Mouse (Mus musculus) large intestine, adult 2 months (tissue): Measurements from ENCODE around the gene Homer2. TPM values are rescaled to one million over a fixed set of nuclear protein-coding genes. Genes with fewer than 3 reads are reported as not detected.

Source experiments
- DNase-seq: peaks from one replicate; pipeline ENCODE4 v3.0.0-alpha.2; 2012; ENCODE audit warnings: low read depth, low spot score
- whole genome bisulfite sequencing: fragments of 180-500 bp; shearing (Covaris S2); methylation state at CpG from one replicate; pipeline ENCODE4 v1.1.7; 2018; 5-methylcytosine and 5-hydroxymethylcytosine counted together
- polyA plus RNA-seq: library from polyadenylated mRNA; depleted of rRNA; stranded (reverse); fragments of >200 nt; gene quantifications from 2 replicates; pipeline ENCODE4 v1.2.3, GENCODE M21; 2012

Gene Homer2
- polyA plus RNA-seq, 1 experiment, result 13.8 TPM

DNA sequence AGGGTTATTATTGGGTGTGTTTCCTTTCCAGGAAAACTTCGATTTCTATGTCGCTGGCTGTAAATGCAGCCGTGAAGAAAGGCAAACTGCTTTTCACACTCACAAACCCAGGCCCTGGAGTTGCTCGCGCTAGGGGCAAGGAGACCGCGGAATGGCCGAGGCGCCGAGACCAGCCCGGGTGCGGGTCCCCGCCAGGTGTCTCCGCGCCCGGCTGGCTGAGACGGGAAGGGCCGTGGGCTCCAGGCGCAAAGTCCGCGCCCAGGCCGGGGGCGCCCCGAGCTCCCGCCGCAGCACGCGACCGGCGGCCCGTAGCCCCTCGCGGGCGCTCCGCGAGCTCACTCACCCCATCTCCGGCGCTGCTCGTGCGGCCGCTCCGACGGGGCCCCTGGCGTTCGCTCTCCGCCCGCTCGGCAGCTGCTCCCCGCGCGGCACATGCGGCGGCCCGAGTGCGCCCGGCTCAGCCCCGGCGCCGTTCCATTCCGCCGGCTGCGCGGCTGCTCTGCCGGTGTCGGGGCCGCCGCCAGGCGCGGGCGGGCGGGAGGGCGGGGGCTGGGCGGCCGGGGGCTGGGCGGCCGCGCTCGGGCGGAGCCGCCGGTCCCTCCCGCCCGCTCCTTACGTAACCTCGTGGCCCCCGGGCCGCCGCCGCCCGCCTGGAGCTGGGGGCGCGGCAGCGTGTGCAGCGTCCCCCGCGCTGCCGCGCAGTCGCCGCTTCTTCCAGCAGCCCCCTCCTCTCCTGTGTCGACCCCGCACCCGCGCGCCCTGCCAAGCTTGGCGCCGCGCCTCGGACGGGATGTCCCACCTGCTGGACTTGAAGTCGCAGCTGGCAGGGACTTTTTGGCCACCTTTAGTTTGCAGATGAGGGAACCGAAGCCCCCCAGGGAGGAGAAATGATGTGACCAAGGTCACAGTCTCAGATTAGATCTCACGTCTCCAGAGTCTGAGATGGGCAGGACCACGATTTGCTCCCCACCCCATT is 623 bp downstream of the Homer2 start:
- 1% methylated on average over 100 of the region's 114 CpGs for whole genome bisulfite sequencing
- no peak for DNase-seq

DNA sequence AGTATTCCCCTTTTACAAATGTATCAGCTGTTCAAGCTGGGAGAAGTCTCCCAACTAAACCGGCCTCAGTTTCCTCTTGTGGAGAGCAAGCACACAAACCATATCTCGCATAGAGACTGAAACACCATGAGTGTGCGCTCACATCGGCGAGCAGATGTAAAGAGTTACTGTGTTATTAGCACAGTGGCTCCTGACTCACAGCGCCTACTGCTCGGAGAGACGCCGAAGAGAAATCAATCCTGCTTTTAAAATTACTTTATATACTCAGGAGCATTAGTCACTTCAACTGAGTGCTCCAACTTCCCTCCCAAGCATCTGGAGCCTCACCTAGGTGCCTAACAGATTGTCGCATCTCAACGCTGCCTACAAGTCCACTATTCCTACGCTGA is 1.3 kb downstream of the Homer2 start:
- DNase-seq, result no peak
- 22% methylated on average over 12 of the region's 12 CpGs for WGBS

DNA sequence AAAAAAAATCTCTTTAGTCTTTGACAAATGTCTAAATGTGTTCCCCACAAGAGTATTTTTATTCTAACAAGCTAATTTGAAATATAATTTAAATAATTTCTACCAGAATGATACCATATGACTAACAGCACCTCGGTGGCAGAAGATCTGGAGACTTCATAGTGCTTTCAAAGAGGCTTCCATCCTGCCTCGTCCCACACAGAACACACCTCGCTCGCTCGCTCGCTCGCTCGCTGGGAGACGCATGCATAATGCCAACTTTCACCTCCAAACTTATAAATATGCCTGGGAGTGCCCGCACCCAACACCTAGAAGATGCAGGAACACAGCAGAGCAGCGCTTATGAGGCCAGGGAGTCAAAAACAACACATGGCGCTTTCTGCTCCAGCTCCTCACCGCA is 9.0 kb downstream of the Homer2 start:
- 92% methylated on average over 13 of the region's 13 CpGs for WGBS

DNA sequence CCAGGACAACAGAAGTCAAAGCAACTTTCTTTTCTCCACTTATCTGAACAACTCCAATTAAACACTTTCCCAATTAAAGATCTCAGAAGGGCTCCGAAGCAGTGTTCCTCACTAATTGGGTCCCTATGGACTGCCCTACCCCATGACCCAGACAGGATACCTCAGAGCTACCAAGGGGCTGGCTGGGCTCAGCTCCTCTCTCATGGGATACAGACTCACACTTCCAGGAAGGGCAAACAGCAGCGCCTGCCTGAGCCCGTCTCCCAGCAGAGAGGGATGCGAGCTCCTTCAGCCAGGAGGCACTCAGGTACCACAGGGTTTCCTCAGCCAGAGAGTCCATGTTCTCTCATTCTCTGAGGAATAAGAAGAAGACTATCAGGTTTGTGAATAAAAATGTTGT is 9.4 kb downstream of the Homer2 start:
- no peak for DNase-seq
- WGBS, result 83% methylated on average over 4 of the region's 4 CpGs

More for the DNA sequence above, 9.0 kb downstream of the Homer2 start:
- DNase-seq, result no peak

DNA sequence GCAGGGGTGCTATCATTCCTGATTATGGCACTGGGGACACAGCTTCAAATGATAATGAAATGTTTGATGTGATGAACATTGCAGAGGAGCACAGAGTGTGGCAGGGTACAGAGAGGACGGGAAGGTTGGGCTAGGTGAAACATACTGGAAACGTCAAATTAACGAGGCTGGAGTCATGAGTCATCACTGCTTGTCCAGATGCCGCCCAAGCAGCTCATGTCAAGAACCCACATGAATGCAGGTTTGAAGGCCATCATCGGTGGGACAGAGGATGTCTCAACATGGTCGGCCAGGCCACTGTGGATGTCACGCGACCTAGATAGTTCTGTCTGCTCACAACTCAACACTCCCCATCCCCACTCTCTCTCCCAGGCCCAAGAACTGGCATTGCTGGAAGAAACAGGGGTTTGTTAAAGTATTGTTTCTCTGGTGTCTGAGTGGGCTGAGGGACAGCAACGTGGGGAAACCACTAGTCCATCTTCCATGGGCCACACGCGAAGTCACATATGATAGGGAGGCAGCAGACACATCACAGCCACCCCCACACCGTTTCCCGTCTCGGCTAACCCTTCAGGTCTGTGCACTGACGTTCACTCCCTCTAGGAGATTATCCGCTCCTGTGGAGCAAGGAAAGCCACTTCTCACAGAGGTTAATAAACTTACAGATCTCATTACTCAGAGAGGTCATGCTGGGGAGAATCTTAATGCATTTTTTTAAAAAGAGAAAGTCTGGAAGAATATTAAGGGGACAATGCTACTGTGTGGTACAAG is 11.4 kb downstream of the Homer2 start:
- no peak for DNase-seq
- 81% methylated on average over 16 of the region's 16 CpGs for WGBS

DNA sequence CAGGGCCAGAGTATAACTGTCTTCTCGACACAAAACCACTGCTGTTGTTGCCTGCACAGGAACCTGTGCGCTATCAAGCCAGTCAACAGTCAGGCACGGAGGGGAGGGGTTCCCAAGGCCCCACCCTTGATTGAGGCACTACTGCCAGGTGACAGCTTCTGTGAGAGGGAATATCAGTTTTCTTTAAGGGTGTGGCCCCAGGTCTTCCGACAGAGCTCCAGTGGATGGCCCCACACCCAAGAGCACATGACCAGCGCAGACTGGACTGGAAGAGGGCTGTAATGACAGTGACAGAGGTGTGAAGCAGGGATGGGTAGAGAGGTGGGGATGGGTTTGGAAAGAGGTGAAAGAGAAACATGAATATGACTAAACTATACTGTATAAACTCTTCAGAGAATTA is 16.3 kb downstream of the Homer2 start:
- DNase-seq, result no peak
- WGBS, result 33% methylated on average over 5 of the region's 5 CpGs

DNA sequence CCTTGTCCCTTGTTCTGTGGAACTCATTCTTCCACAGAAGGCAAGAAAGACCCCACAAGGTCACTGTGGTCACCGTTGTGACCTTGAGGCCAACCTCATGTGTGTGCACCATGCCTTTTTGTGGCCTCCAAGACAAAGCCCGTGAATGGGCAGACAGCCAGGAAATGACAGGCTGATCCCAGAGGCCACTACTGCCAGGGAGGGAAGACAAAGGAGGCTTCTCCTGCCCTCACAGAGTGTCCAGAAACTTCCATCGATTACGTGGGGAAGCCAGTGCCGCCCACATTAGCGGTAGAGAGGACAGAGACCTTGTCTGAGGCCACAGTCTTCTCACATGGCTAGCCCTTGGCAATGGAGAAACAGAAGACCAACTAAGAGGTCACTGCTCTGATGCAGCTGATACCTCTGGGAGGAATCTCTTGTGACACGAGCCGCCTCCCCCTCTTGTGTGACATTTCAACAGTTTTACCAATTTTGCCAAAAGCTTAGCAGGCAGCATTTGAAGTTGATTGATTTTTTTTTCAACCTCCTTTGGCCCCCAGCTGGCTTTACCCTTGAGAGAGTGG is 18.1 kb downstream of the Homer2 start:
- no peak for DNase-seq
- WGBS, result 70% methylated on average over 8 of the region's 8 CpGs

DNA sequence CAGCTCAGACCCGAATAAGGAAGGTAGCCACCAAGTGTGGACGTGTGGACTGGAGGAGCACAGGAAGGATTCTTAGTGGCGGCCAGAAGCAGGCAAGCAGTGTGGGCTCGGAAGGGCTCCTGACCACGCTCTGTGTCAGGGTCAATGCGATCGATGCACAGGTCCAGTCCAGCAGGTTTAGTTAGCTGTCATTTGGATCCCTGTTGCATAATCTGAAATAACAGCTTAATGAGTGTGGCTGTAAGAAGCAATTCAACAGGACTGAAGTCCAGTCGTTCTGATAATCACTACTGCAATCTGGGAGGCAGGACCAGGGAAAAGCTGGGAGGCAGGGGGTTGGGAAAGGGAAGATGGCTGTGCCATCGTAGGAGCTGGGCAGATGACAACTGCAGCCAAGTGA is 18.9 kb downstream of the Homer2 start:
- no peak for DNase-seq
- WGBS, result 48% methylated on average over 9 of the region's 9 CpGs

DNA sequence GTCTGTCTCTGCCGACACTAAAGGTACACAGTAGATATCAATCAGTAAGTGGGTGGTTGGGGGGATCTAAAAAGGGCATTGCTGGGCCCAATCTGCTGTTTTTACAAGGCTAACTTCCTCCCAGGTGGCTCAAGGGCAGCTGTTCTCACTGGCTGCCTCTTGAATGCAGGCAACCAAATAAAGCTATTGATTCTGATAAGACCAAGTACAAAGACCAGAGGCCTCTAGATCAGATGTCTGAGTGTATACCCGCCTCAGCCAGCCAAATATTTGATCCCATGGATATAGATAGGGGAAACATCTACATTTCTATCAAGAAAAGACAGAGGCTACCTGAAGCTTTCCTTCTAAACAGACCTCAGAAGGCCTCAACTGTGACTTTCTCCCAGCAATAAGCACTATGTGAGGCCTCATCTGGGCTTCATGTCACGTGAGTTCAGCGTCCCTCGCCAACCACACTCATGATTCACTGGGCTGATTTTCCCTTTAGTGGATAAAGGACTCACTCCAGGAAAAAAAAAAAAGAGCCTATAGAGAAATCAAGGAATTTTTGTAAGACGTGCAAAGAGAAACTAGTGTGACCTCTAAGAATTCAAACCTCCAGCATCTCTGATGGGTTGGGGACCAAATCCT is 19.5 kb downstream of the Homer2 start:
- DNase-seq, result no peak
- WGBS, result 59% methylated on average over 6 of the region's 6 CpGs

DNA sequence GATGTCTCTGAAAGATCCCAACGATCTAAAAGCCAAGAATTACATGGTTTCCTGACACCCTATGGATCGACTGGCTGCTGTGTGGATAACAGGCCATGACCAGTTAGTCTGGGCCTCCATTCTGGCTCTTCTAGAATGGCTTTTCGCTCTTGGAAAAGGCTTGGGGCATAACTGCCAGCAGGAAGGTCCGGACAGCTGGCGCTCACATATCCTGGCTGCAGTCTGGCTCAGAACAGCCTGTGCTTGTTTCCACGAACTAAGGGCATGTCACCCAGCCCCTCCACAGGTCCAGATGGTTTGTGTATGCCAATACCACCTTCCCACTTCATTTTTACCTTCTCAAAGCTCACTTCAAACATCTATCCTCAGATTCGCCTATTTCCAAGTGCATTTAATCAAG is 22.0 kb downstream of the Homer2 start:
- no peak for DNase-seq
- 83% methylated on average over 7 of the region's 7 CpGs for WGBS

DNA sequence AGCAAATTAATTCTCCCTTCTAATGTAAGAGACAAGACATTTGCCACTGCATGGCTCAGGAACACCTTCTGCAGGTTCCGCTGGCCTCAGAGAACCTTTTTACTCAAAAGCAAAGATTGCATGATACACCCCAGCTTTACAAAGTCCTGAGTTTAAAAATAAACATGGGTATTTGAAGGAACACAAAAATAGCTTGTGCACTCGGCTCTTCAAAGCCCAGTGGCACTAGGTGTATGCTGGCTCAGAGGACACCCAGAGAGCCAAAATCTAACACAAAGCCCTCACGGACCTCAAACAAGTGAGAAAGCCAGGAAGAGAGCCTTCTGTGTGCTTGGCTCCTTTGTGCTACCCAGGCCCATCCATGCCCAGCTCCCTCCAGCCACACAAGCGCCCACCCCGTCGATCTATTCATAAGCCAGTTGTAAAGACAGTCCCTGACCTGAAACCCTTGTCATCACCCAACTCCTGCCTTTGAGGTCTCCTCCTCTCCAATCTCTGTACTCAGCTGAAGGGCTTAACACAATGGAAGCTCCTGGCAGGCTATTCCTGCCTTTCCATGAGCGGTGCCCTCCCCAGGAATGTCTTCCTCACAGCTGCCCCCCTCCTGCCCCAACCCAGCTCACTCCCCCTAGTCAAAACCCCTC is 23.4 kb downstream of the Homer2 start:
- no peak for DNase-seq

DNA sequence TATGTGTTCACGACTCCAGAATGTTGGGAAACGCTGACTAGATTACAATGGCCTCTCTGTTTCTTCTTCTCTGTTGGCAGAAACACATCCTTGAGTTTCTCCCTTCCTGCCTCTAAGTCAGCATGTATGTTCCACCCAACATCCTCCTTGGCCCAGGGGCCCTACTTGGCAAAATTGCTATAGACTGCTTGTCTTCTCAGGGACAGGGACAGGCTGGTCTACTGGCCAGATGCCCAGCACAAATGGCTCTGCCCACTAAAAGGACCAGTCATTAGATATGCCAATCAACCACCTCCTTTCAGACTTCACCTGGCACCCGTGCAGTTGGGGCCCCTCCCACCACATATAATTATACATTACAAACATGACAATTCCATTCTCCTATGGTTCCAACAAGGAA is 25.9 kb downstream of the Homer2 start:
- 28% methylated on average over 3 of the region's 3 CpGs for WGBS

More for the DNA sequence above, 23.4 kb downstream of the Homer2 start:
- 81% methylated on average over 7 of the region's 7 CpGs for WGBS

DNA sequence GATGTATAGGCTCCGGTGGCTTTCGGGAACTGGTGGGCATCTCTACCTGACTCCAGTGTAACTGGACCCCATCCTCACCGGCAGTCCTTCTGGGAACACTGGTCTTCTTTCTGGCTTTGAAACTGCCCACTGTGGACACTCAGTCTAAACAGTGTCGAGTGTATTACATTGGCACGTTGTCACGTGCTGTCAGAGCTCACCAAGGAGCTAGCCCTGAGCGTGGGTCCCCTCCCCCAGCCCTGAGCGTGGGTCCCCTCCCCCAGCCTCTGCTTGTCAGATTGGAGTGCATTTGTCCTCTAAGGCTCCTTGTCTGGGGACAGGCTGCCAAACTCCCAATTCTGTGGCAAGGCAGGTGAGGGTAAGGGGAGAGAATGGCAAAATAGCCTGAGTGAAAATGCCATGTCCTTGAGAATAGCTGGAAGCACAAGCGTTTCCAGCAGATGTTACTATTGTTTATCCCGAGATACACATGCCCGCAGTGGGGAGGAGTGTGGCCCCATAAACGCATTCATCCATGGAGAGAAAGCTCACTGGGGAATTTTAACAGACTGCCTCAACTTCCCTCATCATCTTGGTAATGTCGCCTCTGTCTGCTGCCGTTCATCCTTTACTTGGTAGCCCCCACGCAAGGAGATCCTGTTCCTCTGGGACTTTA is 33.8 kb downstream of the Homer2 start:
- WGBS, result 59% methylated on average over 15 of the region's 15 CpGs

More for the DNA sequence above, 25.9 kb downstream of the Homer2 start:
- DNase-seq, result no peak

DNA sequence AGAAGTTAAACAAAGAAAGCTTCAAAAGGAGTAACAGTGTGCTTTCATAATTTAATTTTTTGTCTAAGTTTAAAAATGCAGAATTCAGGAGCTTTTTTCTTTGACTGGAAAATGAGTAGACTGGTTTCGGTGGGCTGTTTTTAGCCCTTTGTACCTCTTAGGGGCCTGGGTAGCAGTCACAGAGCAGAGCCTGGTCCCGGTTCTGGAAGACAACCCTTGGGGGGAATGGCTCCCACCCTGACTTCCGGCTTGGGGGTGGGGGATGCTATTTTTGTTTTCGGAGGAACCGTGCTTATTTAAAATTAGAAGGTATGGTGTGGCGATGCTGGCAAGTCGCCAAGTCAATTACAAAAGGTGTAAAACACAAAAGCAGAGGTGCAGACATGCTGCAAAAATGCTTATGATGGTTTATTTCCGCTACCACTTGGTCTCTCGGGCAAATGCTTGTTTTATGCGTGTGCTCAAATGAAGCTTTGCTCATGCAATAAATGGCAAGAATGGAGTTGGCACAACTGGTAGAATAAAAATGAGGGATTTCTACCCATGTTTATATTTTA is 34.5 kb downstream of the Homer2 start:
- WGBS, result 56% methylated on average over 10 of the region's 10 CpGs
- no peak for DNase-seq

More for the DNA sequence above, 33.8 kb downstream of the Homer2 start:
- DNase-seq, result no peak

DNA sequence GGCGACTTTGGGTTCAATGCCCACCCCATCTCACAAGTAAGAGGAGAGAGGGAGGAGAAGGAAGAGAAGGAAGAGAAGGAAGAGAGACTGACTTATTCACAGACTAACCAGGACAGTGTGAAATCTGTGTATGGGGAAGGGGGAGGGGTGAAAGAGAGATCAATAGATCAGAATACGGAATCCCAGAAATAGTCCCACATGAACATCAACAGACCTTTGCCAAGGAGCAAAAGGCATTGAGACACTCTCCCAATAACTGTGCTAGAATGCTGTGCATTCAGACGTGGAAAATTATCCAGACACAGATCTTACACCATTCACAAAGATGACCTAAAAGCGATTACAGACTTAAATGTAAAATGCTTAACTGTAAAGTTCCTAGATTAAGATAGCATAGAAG is 40.2 kb downstream of the Homer2 start:
- no peak for DNase-seq
- 88% methylated on average over 4 of the region's 4 CpGs for WGBS

DNA sequence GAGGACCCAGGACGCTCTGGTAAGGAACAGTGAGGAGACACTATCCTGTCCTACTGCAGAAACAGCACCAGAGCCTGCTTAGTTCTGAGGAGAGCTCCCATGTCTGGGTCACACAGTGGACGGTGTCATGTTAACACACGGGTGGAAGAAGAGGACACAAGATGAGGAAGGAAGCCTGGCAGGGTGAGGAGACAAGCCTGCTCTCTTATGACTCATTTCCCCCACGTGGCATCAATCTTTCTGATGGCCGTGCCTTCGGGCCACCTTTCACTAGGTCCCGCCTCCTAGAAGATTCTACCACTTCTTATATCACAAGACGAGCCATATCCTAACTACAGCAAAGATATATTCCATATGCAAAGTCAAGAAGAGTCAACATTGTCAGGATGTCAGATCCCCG is 40.7 kb downstream of the Homer2 start:
- 70% methylated on average over 9 of the region's 9 CpGs for WGBS
- no peak for DNase-seq

DNA sequence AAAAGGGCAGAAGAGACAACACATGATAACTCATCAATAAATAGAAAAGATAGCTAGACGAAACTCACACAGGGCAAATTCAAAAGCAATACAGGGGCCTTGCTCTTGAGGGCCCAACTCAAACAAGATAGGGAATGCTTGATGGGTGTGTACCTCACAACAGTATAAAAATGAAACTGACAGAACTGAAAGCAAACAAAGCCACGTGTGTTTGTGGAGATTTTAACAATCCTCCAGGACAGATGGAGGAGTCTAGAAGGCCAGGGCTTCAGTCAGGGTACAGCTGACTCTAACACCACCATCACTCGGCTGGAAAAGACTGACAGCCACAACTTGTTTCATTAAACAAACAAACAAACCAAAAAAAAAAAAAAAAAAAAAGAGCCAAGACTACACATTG is 44.3 kb downstream of the Homer2 start:
- DNase-seq, result no peak
- WGBS, result 20% methylated on average over 3 of the region's 3 CpGs

DNA sequence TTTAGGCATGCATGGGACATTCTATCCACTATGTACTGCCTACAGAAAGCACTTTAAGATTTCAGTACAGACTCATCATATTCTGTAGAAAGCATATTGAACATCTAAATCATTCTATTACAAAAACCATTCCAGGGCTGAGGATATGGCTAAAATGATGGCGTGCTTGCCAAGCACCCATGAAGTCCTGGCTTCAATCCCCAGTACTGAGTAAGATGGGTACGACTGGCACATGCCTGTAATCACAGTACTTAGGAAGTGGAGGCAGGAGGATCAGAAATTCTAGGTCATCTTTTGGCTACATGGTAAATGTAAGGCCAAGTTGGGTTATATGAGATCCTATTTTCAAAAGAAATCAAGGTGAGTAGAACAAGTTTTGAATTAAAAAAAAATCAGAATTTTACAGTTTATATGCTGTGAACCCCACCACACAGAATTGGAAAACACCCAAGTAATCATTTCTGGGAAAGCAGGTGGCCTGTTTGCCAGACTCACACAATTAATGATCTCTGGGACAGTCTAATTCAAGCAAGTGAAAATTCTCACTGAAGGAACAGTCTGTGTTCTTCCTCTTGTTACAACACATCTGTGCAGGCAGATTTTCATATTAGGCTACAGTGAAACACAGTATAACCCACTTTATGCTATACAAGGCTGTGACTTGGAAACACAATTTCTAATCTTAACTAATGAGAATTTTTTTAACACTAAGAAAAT is 49.5 kb downstream of the Homer2 start:
- WGBS, result 86% methylated on average over 2 of the region's 2 CpGs
- DNase-seq, result no peak
